Mouse (Mus musculus) heart, adult 2 months (tissue): ENCODE data around the gene Chp1. TPM values are rescaled to one million over a fixed set of nuclear protein-coding genes. Genes with fewer than 3 reads are reported as not detected.

Experiments
- DNase-seq, 2 experiments: peaks; one replicate each; pipeline ENCODE4 v3.0.0; 2021
- H3K27ac ChIP-seq: fragments of 200-600 bp; 2 replicates; pipeline ENCODE4 v1.8.1; 2022
- H3K27me3 ChIP-seq: fragments of 200-500 bp; 2 replicates; pipeline ENCODE4 v1.6.1; 2012; ENCODE audit warnings: mild to moderate bottlenecking, low read length, inconsistent platforms, mixed read lengths; ENCODE audit not compliant: control insufficient read depth, insufficient read depth
- H3K36me3 ChIP-seq: fragments of 200-500 bp; 2 replicates; pipeline ENCODE4 v1.6.1; 2012; ENCODE audit warnings: low read length, inconsistent platforms; ENCODE audit not compliant: control insufficient read depth, insufficient read depth
- H3K4me1 ChIP-seq: fragments of 200-500 bp; 2 replicates; pipeline ENCODE4 v1.6.1; 2011; ENCODE audit warnings: low read length; ENCODE audit not compliant: control insufficient read depth, insufficient read depth
- H3K4me3 ChIP-seq: fragments of 200-600 bp; 2 replicates; pipeline ENCODE4 v1.8.1; 2022
- H3K79me2 ChIP-seq: fragments of 200-500 bp; replicated peaks from 2 replicates; pipeline ENCODE4 v1.6.1; 2012; ENCODE audit warnings: mild to moderate bottlenecking, inconsistent platforms, low read length, moderate library complexity, mixed read lengths; ENCODE audit not compliant: control insufficient read depth, insufficient read depth
- H3K9ac ChIP-seq: fragments of 200-500 bp; 2 replicates; pipeline ENCODE4 v1.6.1; 2012; ENCODE audit warnings: low read depth, mild to moderate bottlenecking, control low read depth, inconsistent platforms, low read length, mixed read lengths
- CTCF ChIP-seq: fragments of 200-600 bp; IDR thresholded peaks from 2 replicates; pipeline ENCODE4 v1.8.1; 2022; ENCODE audit warnings: antibody characterized with exemption, mild to moderate bottlenecking, moderate library complexity
- EP300 ChIP-seq: fragments of 200-500 bp; IDR thresholded peaks from 2 replicates; pipeline ENCODE4 v1.6.1; 2011; ENCODE audit warnings: low read depth, low read length, control low read depth; ENCODE audit not compliant: insufficient read depth
- POLR2A ChIP-seq: fragments of 200-500 bp; IDR thresholded peaks from 2 replicates; pipeline ENCODE4 v1.6.1; 2011; ENCODE audit warnings: mild to moderate bottlenecking, low read depth, low read length, control low read depth; ENCODE audit not compliant: insufficient read depth
- WGBS: fragments of 180-500 bp; shearing (Covaris S2); methylation state at CpG from one replicate; pipeline ENCODE4 v1.1.7; 2018; 5-methylcytosine and 5-hydroxymethylcytosine counted together
- intact Hi-C: fragments of 180-260 bp; cut with DNase I; formaldehyde crosslinking; loops from one replicate; pipeline ENCODE4 v1.15.1; 2025
- polyA plus RNA-seq: library from polyadenylated mRNA; depleted of rRNA; stranded (reverse); fragments of >200 nt; gene quantifications from 2 replicates; pipeline ENCODE4 v1.2.3, GENCODE M21; 2012
- total RNA-seq, 2 experiments: library from RNA; stranded (reverse); gene quantifications; 2 replicates each; pipeline ENCODE4 v1.2.3; 2021

Gene Chp1
- total and polyA plus RNA-seq, 3 experiments, result 71.0 to 97.3 (median 76.6) TPM

GRCm38 (mm10) chr2:119572471-119572870 is 25.0 kb downstream of the Chp1 start:
- TF ChIP-seq EP300, result no peak
- no peak for TF ChIP-seq CTCF
- TF ChIP-seq POLR2A, result no peak
- no peak overlapping the region for H3K27ac ChIP-seq
- peaks cover 2% of the 10 kb centered on the region; the same call in 1 of the 2 replicates for H3K36me3 ChIP-seq
- 40% methylated on average over 1 of the region's 1 CpGs for WGBS
- H3K9ac ChIP-seq, result no peak overlapping the region
- no peaks in the 10 kb centered on the region for H3K79me2 ChIP-seq
- intact Hi-C loops, result no loop called here
- no peaks in the 10 kb centered on the region for H3K27me3 ChIP-seq
- no peak for DNase-seq
- no peak overlapping the region for H3K4me3 ChIP-seq
- no peaks in the 10 kb centered on the region for H3K4me1 ChIP-seq

GRCm38 (mm10) chr2:119581571-119581970 is 34.1 kb downstream of the Chp1 start:
- H3K4me1 ChIP-seq, result no peaks in the 10 kb centered on the region
- H3K27me3 ChIP-seq, result no peaks in the 10 kb centered on the region
- TF ChIP-seq POLR2A (no peak), CTCF (no peak), EP300 (no peak)
- H3K36me3 ChIP-seq, result no peaks in the 10 kb centered on the region
- H3K9ac ChIP-seq, result no peak overlapping the region
- WGBS, result 97% methylated on average over 3 of the region's 3 CpGs
- DNase-seq, result no peak
- intact Hi-C loops, result no loop called here
- no peak overlapping the region for H3K27ac ChIP-seq
- no peak overlapping the region for H3K4me3 ChIP-seq
- H3K79me2 ChIP-seq, result no peaks in the 10 kb centered on the region

- 60% methylated on average over 2 of the region's 2 CpGs for WGBS
- H3K9ac ChIP-seq, result no peak overlapping the region
These were observed 35.9 kb downstream of the Chp1 start for GRCm38 (mm10) chr2:119583439-119583838.

GRCm38 (mm10) chr2:119584282-119584681 is 36.8 kb downstream of the Chp1 start:
- no peak overlapping the region for H3K27ac ChIP-seq
- intact Hi-C loops, result no loop called here
- no peak for TF ChIP-seq EP300

More at GRCm38 (mm10) chr2:119583439-119583838, 35.9 kb downstream of the Chp1 start:
- H3K36me3 ChIP-seq, result no peaks in the 10 kb centered on the region
- TF ChIP-seq EP300, result no peak
- TF ChIP-seq CTCF, result no peak
- no peak for TF ChIP-seq POLR2A
- H3K4me3 ChIP-seq, result no peak overlapping the region
- no peak overlapping the region for H3K27ac ChIP-seq
- H3K79me2 ChIP-seq, result no peaks in the 10 kb centered on the region
- no peaks in the 10 kb centered on the region for H3K4me1 ChIP-seq
- no peak for DNase-seq
- H3K27me3 ChIP-seq, result no peaks in the 10 kb centered on the region
- intact Hi-C loops, result no loop called here

GRCm38 (mm10) chr2:119587383-119587782 is 39.9 kb downstream of the Chp1 start:
- intact Hi-C loops, result loop anchor here (2.0 kb wide), 1 partner anchor 45 kb away; no protein-coding TSS in a partner anchor
- Histone ChIP-seq H3K4me3 (no peak overlapping the region), H3K27me3 (no peaks in the 10 kb centered on the region), H3K9ac (no peak overlapping the region), H3K27ac (no peak overlapping the region), H3K79me2 (no peaks in the 10 kb centered on the region), H3K4me1 (no peaks in the 10 kb centered on the region), H3K36me3 (no peaks in the 10 kb centered on the region)
- no peak for TF ChIP-seq POLR2A
- TF ChIP-seq CTCF, result peak; percentile 89
- TF ChIP-seq EP300, result peak; percentile 68; the same call in 1 of the 2 replicates
- WGBS, result 24% methylated on average over 4 of the region's 4 CpGs
- peak; percentile 57 to 69 for DNase-seq

More at GRCm38 (mm10) chr2:119584282-119584681, 36.8 kb downstream of the Chp1 start:
- no peaks in the 10 kb centered on the region for H3K36me3 ChIP-seq
- no peak for DNase-seq
- no peaks in the 10 kb centered on the region for H3K79me2 ChIP-seq
- WGBS, result 82% methylated on average over 8 of the region's 8 CpGs
- no peak overlapping the region for H3K4me3 ChIP-seq
- H3K9ac ChIP-seq, result no peak overlapping the region
- H3K4me1 ChIP-seq, result no peaks in the 10 kb centered on the region
- H3K27me3 ChIP-seq, result no peaks in the 10 kb centered on the region

- Histone ChIP-seq H3K4me1 (peaks cover 4% of the 10 kb centered on the region), H3K27me3 (no peaks in the 10 kb centered on the region), H3K9ac (no peak overlapping the region), H3K79me2 (no peaks in the 10 kb centered on the region), H3K27ac (no peak overlapping the region), H3K4me3 (no peak overlapping the region), H3K36me3 (peaks cover 7% of the 10 kb centered on the region)
- WGBS, result 88% methylated on average over 3 of the region's 3 CpGs
- TF ChIP-seq CTCF, result peak; percentile 26
- no peak for TF ChIP-seq EP300
- intact Hi-C loops, result no loop called here
- DNase-seq, result no peak
These were observed 43.8 kb downstream of the Chp1 start for GRCm38 (mm10) chr2:119591247-119591646.
